Mouse (Mus musculus): ENCODE measurements at regions not wholly inside any gene's neighbourhood (a gene's known extent, or its start where the extent isn't known, plus 50 kb on each side); places are given as distances from the start of the nearest gene placed in this dataset.

- DNase-seq (ENCODE audit: low read depth, low spot score): no peak
Observed at GRCm38 (mm10) chr13:6178362-6179070, 317.2 kb downstream of the Klf6 start.

- no peak for DNase-seq (ENCODE audit: low read depth, low spot score)
Observed at GRCm38 (mm10) chr13:6189133-6189532, 327.9 kb downstream of the Klf6 start.

GRCm38 (mm10) chr13:6189566-6189965 is 328.3 kb downstream of the Klf6 start:
- DNase-seq (ENCODE audit: low read depth, low spot score): no peak

- no peak for DNase-seq (ENCODE audit: low read depth, low spot score)
Observed at GRCm38 (mm10) chr13:6191186-6191914, 330.1 kb downstream of the Klf6 start.

- DNase-seq (ENCODE audit: low read depth, low spot score): peak; percentile 26
Observed at GRCm38 (mm10) chr13:6191915-6192295, 330.6 kb downstream of the Klf6 start.

GRCm38 (mm10) chr13:6196690-6197089 is 335.4 kb downstream of the Klf6 start:
- no peak for DNase-seq (ENCODE audit: low read depth, low spot score)

- DNase-seq (ENCODE audit: low read depth, low spot score): no peak
Observed at GRCm38 (mm10) chr13:6199107-6199506, 337.8 kb downstream of the Klf6 start.

- no peak for DNase-seq (ENCODE audit: low read depth, low spot score)
Observed at GRCm38 (mm10) chr13:6201516-6201915, 340.2 kb downstream of the Klf6 start.

- DNase-seq (ENCODE audit: low read depth, low spot score): no peak
Observed at GRCm38 (mm10) chr13:6204801-6205200, 343.1 kb upstream of the Pitrm1 start.

- DNase-seq (ENCODE audit: low read depth, low spot score): no peak
Observed at GRCm38 (mm10) chr13:6212550-6212949, 335.4 kb upstream of the Pitrm1 start.

- no peak for DNase-seq (ENCODE audit: low read depth, low spot score)
Observed at GRCm38 (mm10) chr13:6214189-6214588, 333.8 kb upstream of the Pitrm1 start.

- no peak for DNase-seq (ENCODE audit: low read depth, low spot score)
Observed at GRCm38 (mm10) chr13:6226087-6226643, 321.8 kb upstream of the Pitrm1 start.

- DNase-seq (ENCODE audit: low read depth, low spot score): no peak
Observed at GRCm38 (mm10) chr13:6228278-6228677, 319.7 kb upstream of the Pitrm1 start.

- no peak for DNase-seq (ENCODE audit: low read depth, low spot score)
Observed at GRCm38 (mm10) chr13:6235394-6235793, 312.6 kb upstream of the Pitrm1 start.

GRCm38 (mm10) chr13:6236503-6236902 is 311.4 kb upstream of the Pitrm1 start:
- peak; percentile 4 for DNase-seq (ENCODE audit: low read depth, low spot score)

GRCm38 (mm10) chr13:6237201-6237600 is 310.7 kb upstream of the Pitrm1 start:
- no peak for DNase-seq (ENCODE audit: low read depth, low spot score)

- no peak for DNase-seq (ENCODE audit: low read depth, low spot score)
Observed at GRCm38 (mm10) chr13:6240855-6241254, 307.1 kb upstream of the Pitrm1 start.

- DNase-seq (ENCODE audit: low read depth, low spot score): no peak
Observed at GRCm38 (mm10) chr13:6241472-6242123, 306.4 kb upstream of the Pitrm1 start.

GRCm38 (mm10) chr13:6250106-6250505 is 297.8 kb upstream of the Pitrm1 start:
- peak; percentile 3 for DNase-seq (ENCODE audit: low read depth, low spot score)

GRCm38 (mm10) chr13:6251025-6251862 is 296.7 kb upstream of the Pitrm1 start:
- peak; percentile 23 for DNase-seq (ENCODE audit: low read depth, low spot score)

- no peak for DNase-seq (ENCODE audit: low read depth, low spot score)
Observed at GRCm38 (mm10) chr13:6252100-6252499, 295.8 kb upstream of the Pitrm1 start.

All from R1 (cell line).